ENCODE assay signal across 16 mouse cellular contexts in the genomic region with DNA sequence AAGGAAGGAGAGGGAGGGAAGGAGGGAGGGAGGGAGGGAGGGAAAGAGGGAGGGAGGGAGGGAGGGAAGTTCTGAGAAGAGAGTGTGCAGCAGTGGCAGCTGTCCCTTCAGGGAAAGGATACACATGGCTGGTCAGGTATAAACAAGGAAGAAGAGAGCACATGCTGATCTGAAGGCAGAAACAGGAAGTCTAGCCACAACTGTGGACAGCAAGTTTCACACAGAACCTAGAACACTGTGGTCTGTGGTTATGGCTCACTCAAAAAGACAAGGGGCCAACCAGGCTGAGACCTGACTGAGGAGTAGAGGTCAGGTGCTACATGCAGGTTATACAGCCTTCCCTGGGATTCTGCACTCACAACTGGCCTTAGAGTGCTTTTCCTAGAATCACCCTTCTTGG. TPM values are rescaled to one million over a fixed set of nuclear protein-coding genes. Genes with fewer than 3 reads are reported as not detected.
DNase-seq lines count a peak whose midpoint lies in the region; ATAC-seq and TF ChIP-seq lines count a peak whose summit lies in the region.
"Had no signal": no experiment of that assay in that cellular context is flagged by ENCODE, and none has a peak within 500 bp of the region (broad histone marks: within the 10 kb centered on the region; RNA-seq: fewer than 3 reads in every experiment).

No protein-coding gene starts in this region.

- ATAC-seq in liver, embryonic 16.5 days (ENCODE audit: low read depth): peak; percentile 13; the same call in 1 of the 2 replicates
- no peak for ATAC-seq in liver, embryonic 11.5 days (replicated peaks; ENCODE audit: low FRiP score)
- ATAC-seq: hindbrain, embryonic 16.5 days had no signal

- no peaks in the 10 kb centered on the region for H3K27me3 ChIP-seq in liver, embryonic 16.5 days (ENCODE audit: control insufficient read depth, insufficient read depth, low read depth, low read length)
- 0 out of 2 replicates have a peak, but pooled peaks cover under 1% of the 10 kb centered on the region for H3K27me3 ChIP-seq in liver, embryonic 11.5 days (replicated peaks; ENCODE audit: control insufficient read depth, insufficient read depth, low read length)

- H3K36me3 ChIP-seq in liver, embryonic 16.5 days (ENCODE audit: control insufficient read depth, insufficient read depth): no peaks in the 10 kb centered on the region
- H3K36me3 ChIP-seq in liver, embryonic 11.5 days (ENCODE audit: control insufficient read depth, insufficient read depth, low read length): no peaks in the 10 kb centered on the region
- H3K36me3 ChIP-seq: forebrain, embryonic 12.5 days; limb, embryonic 12.5 days had no signal

- DNase-seq in liver, embryonic 11.5 days (ENCODE audit: low spot score): no peak
- DNase-seq in CD4-positive, CD25-positive, alpha-beta regulatory T cell, adult 2 months (ENCODE audit: low read depth, low spot score): peak; percentile 14
- DNase-seq in natural killer cell, adult 2 months (ENCODE audit: low spot score in 2 of 2): peak; percentile 55 to 64
- DNase-seq in right cerebral cortex, postnatal 10 days (ENCODE audit: low spot score in 2 of 2): no peak
- no peak for DNase-seq in thymus, postnatal 10 days (ENCODE audit: low spot score in 2 of 2)
- no peak for DNase-seq in urinary bladder, adult 2 months (ENCODE audit: low spot score)
- DNase-seq: adrenal gland, postnatal 25 days; cerebellum, adult 11 months; heart, adult 11 months; lung, embryonic 14.5 days; thymus, adult 18-20 months had no signal

- no peak overlapping the region for H3K27ac ChIP-seq in liver, embryonic 16.5 days (ENCODE audit: low read length)
- H3K27ac ChIP-seq in liver, embryonic 11.5 days (ENCODE audit: low read depth, low read length): no peak overlapping the region
- peak overlapping the region; percentile 65 for H3K27ac ChIP-seq in bone marrow, adult 2 months (ENCODE audit: control insufficient read depth, insufficient read depth, low read depth, low read length, poor library complexity)
- H3K27ac ChIP-seq: forebrain, embryonic 12.5 days; limb, embryonic 12.5 days had no signal

- no peak for TF ChIP-seq POLR2A in bone marrow, adult 2 months (IDR thresholded peaks at IDR 0.05; ENCODE audit: borderline replicate concordance, control insufficient read depth, low read depth, low read length)

- no peak overlapping the region for H3K4me3 ChIP-seq in liver, embryonic 16.5 days (ENCODE audit: low read depth, low read length)
- H3K4me3 ChIP-seq in liver, embryonic 11.5 days (ENCODE audit: low read depth, low read length): no peak overlapping the region
- H3K4me3 ChIP-seq in bone marrow, adult 2 months (replicated peaks; ENCODE audit: control insufficient read depth, low read depth, low read length): no peak overlapping the region
- H3K4me3 ChIP-seq: forebrain, embryonic 12.5 days; limb, embryonic 12.5 days had no signal

- no peak for TF ChIP-seq CTCF in bone marrow, adult 2 months (IDR thresholded peaks at IDR 0.05; ENCODE audit: control insufficient read depth, insufficient read depth, low read length)

- no peak overlapping the region for H3K9ac ChIP-seq in liver, embryonic 16.5 days (ENCODE audit: low read depth, low read length)
- no peak overlapping the region for H3K9ac ChIP-seq in liver, embryonic 11.5 days (ENCODE audit: low read depth, low read length)
- H3K9ac ChIP-seq: forebrain, embryonic 12.5 days; limb, embryonic 12.5 days; lung, embryonic 14.5 days had no signal

- no peaks in the 10 kb centered on the region for H3K9me3 ChIP-seq in liver, embryonic 16.5 days (replicated peaks; ENCODE audit: control insufficient read depth, low read length)
- no peaks in the 10 kb centered on the region for H3K9me3 ChIP-seq in liver, embryonic 11.5 days (ENCODE audit: control insufficient read depth, low read length)
- H3K9me3 ChIP-seq: forebrain, embryonic 12.5 days; limb, embryonic 12.5 days had no signal

- no peaks in the 10 kb centered on the region for H3K4me1 ChIP-seq in liver, embryonic 16.5 days (ENCODE audit: control insufficient read depth, low read depth, low read length)
- H3K4me1 ChIP-seq in liver, embryonic 11.5 days (replicated peaks; ENCODE audit: control insufficient read depth, insufficient read depth, low read length): no peaks in the 10 kb centered on the region
- no peaks in the 10 kb centered on the region; the same call in 1 of the 2 replicates for H3K4me1 ChIP-seq in bone marrow, adult 2 months (ENCODE audit: control insufficient read depth, insufficient read depth, low read length)
- H3K4me1 ChIP-seq: forebrain, embryonic 12.5 days; limb, embryonic 12.5 days had no signal

- no peak overlapping the region for H3K4me2 ChIP-seq in liver, embryonic 16.5 days (ENCODE audit: low read depth, low read length)
- no peak overlapping the region for H3K4me2 ChIP-seq in liver, embryonic 11.5 days
- H3K4me2 ChIP-seq: forebrain, embryonic 12.5 days; limb, embryonic 12.5 days; lung, embryonic 14.5 days had no signal

RNA-seq across cellular contexts. Expression of a gene that starts 6.9 kb away (rescaled TPM):
- 0.07 and 0.19 TPM in 2 replicates for polyA plus RNA-seq in liver, embryonic 16.5 days (2015; fragmentation: Nextera tagmentation; extraction: Ambion mirVana)
- 2.6 and 3.0 TPM in 2 replicates for polyA plus RNA-seq in liver, embryonic 11.5 days (2014; fragmentation: Nextera tagmentation; extraction: Ambion mirVana)
- 1.3 TPM in 1 of 2 replicates, not detected in the other for polyA plus RNA-seq in bone marrow, adult 2 months (2011; ENCODE audit: insufficient read depth, insufficient read length, low replicate concordance, missing spikeins)
- polyA plus RNA-seq in urinary bladder, adult 2 months (2012; rRNA removed): 1.3 and 1.5 TPM in 2 replicates

RNA-seq across cellular contexts. Expression of a gene that starts 9.4 kb away (rescaled TPM):
- 5.5 and 5.7 TPM in 2 replicates for polyA plus RNA-seq in liver, embryonic 16.5 days (2015; fragmentation: Nextera tagmentation; extraction: Ambion mirVana)
- 6.2 and 8.4 TPM in 2 replicates for polyA plus RNA-seq in liver, embryonic 11.5 days (2014; fragmentation: Nextera tagmentation; extraction: Ambion mirVana)
- 9.3 TPM in 1 of 2 replicates, not detected in the other for polyA plus RNA-seq in bone marrow, adult 2 months (2011; ENCODE audit: insufficient read depth, insufficient read length, low replicate concordance, missing spikeins)
- 7.1 and 8.3 TPM in 2 replicates for polyA plus RNA-seq in urinary bladder, adult 2 months (2012; rRNA removed)

RNA-seq across cellular contexts. Expression of a gene that starts 9.4 kb away (rescaled TPM):
- 0.77 and 0.98 TPM in 2 replicates for polyA plus RNA-seq in liver, embryonic 16.5 days (2015; fragmentation: Nextera tagmentation; extraction: Ambion mirVana)
- polyA plus RNA-seq in liver, embryonic 11.5 days (2014; fragmentation: Nextera tagmentation; extraction: Ambion mirVana): 1.8 and 2.8 TPM in 2 replicates
- polyA plus RNA-seq in bone marrow, adult 2 months (2011; ENCODE audit: insufficient read depth, insufficient read length, low replicate concordance, missing spikeins): not detected in 2 replicates
- 6.9 and 7.0 TPM in 2 replicates for polyA plus RNA-seq in urinary bladder, adult 2 months (2012; rRNA removed)

RNA-seq across cellular contexts. Expression of a gene that starts 10.7 kb away (rescaled TPM):
- polyA plus RNA-seq in liver, embryonic 16.5 days (2015; fragmentation: Nextera tagmentation; extraction: Ambion mirVana): 7.2 and 7.7 TPM in 2 replicates
- polyA plus RNA-seq in liver, embryonic 11.5 days (2014; fragmentation: Nextera tagmentation; extraction: Ambion mirVana): 14.5 and 21.1 TPM in 2 replicates
- 5.4 TPM in 1 of 2 replicates, not detected in the other for polyA plus RNA-seq in bone marrow, adult 2 months (2011; ENCODE audit: insufficient read depth, insufficient read length, low replicate concordance, missing spikeins)
- 2.7 and 3.7 TPM in 2 replicates for polyA plus RNA-seq in urinary bladder, adult 2 months (2012; rRNA removed)

RNA-seq across cellular contexts. Expression of a gene that starts 52.1 kb away (rescaled TPM):
- polyA plus RNA-seq in liver, embryonic 16.5 days (2015; fragmentation: Nextera tagmentation; extraction: Ambion mirVana): 2.1 and 2.2 TPM in 2 replicates
- 3.7 and 5.0 TPM in 2 replicates for polyA plus RNA-seq in liver, embryonic 11.5 days (2014; fragmentation: Nextera tagmentation; extraction: Ambion mirVana)
- 3.7 and 8.0 TPM in 2 replicates for polyA plus RNA-seq in bone marrow, adult 2 months (2011; ENCODE audit: insufficient read depth, insufficient read length, low replicate concordance, missing spikeins)
- polyA plus RNA-seq in urinary bladder, adult 2 months (2012; rRNA removed): 5.9 and 6.8 TPM in 2 replicates

Comparison
In these comparisons a context has a peak if more than half of its experiments do, and no peak if none do; other contexts are left out.
1. DNase-seq: peak in CD4-positive, CD25-positive, alpha-beta regulatory T cell, adult 2 months (single experiment) and natural killer cell, adult 2 months (2 of 2); none in liver, embryonic 11.5 days (single experiment), right cerebral cortex, postnatal 10 days (0 of 2), thymus, postnatal 10 days (0 of 2) and urinary bladder, adult 2 months (single experiment).